Mouse (Mus musculus): Measurements from ENCODE around the gene Lsm14a.
"Not testable (repeated sequence)": the region's sequence is repeated elsewhere in the genome, so short reads cannot be mapped to it uniquely, and the experiment has no call there.

The Lsm14a gene

GRCm38 (mm10) chr7:34373906-34374305 is 19.2 kb downstream of the Lsm14a start:
- CTCF ChIA-PET = no interaction called here

GRCm38 (mm10) chr7:34355629-34356028 is 37.5 kb downstream of the Lsm14a start:
- CTCF ChIA-PET = no interaction called here

- CTCF ChIA-PET = interaction anchor here (0.7 kb wide), 2 partner anchors 103 to 1048 kb away, joined by 4 to 7 read pairs; no protein-coding TSS in a partner anchor
Measured at GRCm38 (mm10) chr7:34351997-34352396, 41.1 kb downstream of the Lsm14a start.

GRCm38 (mm10) chr7:34350166-34350565 is 42.9 kb downstream of the Lsm14a start:
- CTCF ChIA-PET = no interaction called here

- CTCF ChIA-PET = no interaction called here
Measured at GRCm38 (mm10) chr7:34348011-34348410, 45.1 kb downstream of the Lsm14a start.

DNA sequence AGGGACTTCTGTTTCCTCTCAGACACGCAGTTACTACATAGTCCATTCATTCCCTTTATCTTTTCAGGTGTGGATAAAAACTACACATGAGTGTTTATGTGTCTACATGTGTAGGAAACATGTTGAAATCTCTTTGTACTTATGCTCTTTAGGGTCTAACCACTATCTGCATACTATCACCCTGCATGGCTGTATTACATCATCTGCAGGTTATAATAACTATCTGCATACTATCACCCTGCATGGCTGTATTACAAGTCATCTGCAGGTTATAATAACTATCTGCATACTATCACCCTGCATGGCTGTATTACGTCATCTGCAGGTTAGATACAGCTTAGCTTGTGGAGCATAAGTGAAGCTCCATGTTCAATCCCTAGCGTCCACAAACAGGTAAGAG is 46.1 kb downstream of the Lsm14a start:
- CTCF ChIA-PET = interaction anchor here (0.7 to 1.0 kb wide), 2 partner anchors 75 to 96 kb away, joined by 3 to 5 read pairs; no protein-coding TSS in a partner anchor

- CTCF ChIA-PET = interaction anchor here (1.0 kb wide), 1 partner anchor 95 kb away, joined by 3 read pairs; no protein-coding TSS in a partner anchor
Measured at GRCm38 (mm10) chr7:34346505-34346904, 46.6 kb downstream of the Lsm14a start.

DNA sequence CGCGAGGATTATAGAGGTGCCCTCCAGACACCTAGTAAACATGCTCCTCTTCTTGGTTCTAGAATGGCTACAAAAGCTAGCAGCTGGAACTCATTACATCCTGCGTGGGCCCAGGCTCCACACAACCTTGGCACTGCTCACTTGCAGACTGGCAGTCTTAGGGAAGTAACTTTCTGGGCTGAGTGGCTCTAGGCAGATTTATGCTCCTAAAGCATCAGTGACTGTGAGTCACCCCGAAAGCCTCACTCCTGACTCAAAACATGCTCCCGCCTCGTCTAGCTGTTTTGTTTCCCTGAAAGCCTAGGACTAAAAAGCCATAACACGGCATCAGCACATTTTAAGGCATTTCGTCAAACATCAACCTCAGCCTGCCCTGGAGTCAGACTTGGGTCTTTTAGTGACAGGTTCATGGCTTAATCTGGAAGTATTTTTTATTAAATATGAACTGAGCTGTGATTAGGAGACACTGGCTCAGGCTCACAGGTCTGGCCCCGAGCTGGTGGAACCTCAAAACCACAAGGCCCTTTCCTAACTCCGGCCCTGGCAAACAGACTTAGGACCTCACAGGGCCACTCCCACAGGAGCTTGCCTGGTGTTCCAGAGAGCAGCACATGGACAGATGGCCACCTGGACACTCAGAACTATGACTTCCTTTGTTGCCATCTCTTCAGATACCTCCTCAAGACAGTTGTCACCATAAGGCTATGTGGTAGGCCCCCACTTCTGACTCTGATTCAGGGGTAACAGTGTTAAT is 50.9 kb downstream of the Lsm14a start:
- CTCF ChIA-PET = no interaction called here

GRCm38 (mm10) chr7:34340841-34341240 is 52.3 kb downstream of the Lsm14a start:
- CTCF ChIA-PET = no interaction called here

GRCm38 (mm10) chr7:34339164-34339489 is 54.0 kb downstream of the Lsm14a start:
- CTCF ChIA-PET = no interaction called here

DNA sequence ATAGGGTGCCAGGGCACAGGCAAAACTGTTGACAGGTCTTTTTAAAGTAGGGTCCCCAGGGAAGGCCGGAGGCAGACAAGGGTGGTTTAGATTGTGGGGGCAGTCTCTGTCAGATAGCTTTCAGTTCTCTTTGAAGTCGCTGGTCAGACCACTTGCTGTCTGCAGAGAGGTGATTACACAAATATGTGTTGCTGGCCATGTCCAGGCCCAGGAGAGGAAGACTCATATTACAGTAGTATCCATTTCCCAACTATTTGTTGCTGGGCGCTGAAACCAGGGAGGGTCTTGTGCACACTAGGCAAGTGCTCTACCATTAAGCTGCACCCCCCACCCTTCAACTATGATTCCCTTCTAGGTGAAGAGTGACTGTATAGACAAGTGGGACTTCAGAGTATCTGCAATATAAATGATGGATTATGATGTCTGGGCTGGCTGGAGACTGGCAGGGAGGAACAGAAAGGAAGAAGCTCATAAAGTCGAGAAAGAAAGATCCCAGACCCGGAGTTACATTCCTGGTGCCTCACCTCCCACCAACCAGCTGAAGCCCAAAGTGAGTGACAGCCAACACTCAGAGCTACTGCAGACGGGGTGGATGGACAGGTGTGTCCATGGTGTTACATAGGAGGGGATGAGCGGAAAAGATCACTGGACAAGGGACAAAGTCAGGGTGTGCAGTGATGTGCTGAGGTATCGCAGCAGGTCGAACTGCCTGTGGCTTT is 54.5 kb downstream of the Lsm14a start:
- CTCF ChIA-PET = interaction anchor here (0.5 to 0.7 kb wide), 3 partner anchors 73 to 1321 kb away, joined by 4 to 6 read pairs (median 6); no protein-coding TSS in a partner anchor

- CTCF ChIA-PET = interaction anchor here (0.7 kb wide), 1 partner anchor 89 kb away, joined by 11 read pairs; no protein-coding TSS in a partner anchor
Measured at GRCm38 (mm10) chr7:34337268-34337667, 55.8 kb downstream of the Lsm14a start.

- CTCF ChIA-PET = not testable (repeated sequence)
Measured at GRCm38 (mm10) chr7:34336545-34336944, 56.6 kb downstream of the Lsm14a start.

DNA sequence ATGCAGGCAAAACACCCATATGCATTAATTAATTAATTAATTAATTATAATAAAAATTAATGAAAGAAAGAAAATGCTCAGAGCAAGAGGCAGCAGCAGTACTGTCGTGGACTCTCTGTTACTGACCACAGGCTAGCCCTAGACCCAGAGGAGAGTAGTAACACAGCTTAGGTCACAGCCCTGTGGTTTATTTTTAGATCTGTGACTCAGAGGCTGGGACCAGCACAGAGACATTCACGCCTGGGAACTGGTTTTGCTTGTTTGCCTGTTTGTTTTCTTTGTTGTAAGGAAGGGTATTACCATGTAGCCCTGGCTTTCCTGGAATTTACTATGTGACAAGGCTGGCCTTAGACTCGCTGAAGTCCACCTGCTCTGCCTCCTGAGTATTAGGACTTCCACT is 65.6 kb downstream of the Lsm14a start:
- CTCF ChIA-PET = interaction anchor here (0.5 kb wide), 1 partner anchor 18 kb away, joined by 3 read pairs; no protein-coding TSS in a partner anchor

- CTCF ChIA-PET = no interaction called here
Measured at GRCm38 (mm10) chr7:34324857-34325256, 68.3 kb downstream of the Lsm14a start.

DNA sequence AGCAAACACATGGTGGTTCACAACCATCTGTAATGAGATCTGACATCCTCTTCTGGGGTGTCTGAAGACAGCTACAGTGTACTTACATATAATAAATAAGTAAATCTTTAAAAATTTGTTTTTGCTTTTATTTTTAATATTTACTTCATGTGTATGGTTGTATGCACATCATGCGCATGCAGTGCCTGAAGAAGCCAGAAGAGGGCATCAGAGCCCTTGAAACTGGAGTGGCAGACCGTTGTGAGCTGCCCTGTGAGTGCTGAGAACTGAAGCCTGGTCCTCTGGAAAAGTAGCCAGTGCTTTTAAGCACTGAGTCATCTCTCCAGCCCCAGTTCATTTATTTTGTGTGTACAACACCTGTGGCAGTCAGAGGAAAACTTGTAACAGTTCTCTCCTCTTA is 69.1 kb downstream of the Lsm14a start:
- CTCF ChIA-PET = no interaction called here

- CTCF ChIA-PET = no interaction called here
Measured at GRCm38 (mm10) chr7:34323351-34323750, 69.8 kb downstream of the Lsm14a start.

GRCm38 (mm10) chr7:34321958-34322357 is 71.2 kb downstream of the Lsm14a start:
- CTCF ChIA-PET = no interaction called here

DNA sequence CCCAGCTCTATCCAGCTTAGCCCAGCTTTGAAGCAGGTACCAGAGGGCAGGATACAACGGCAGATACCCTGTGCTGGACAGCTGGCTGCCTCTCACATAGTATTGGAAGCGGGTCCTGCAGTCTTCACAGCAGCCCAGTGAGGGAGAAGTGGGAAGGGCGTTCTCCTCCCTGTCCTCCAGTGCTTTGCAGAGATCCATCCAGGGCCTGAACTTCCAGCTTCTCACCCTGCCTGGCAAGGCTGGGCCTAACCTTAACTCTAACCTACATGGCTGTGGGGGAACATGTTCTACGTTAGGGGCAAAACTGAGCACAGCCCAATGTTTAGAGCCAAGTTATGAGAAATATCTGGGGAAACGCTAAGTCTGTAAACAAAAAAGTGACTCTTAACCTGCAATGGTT is 72.0 kb downstream of the Lsm14a start:
- CTCF ChIA-PET = interaction anchor here (1.0 kb wide), 1 partner anchor 10 kb away, joined by 3 read pairs; no protein-coding TSS in a partner anchor

GRCm38 (mm10) chr7:34319957-34320356 is 73.2 kb downstream of the Lsm14a start:
- CTCF ChIA-PET = no interaction called here

DNA sequence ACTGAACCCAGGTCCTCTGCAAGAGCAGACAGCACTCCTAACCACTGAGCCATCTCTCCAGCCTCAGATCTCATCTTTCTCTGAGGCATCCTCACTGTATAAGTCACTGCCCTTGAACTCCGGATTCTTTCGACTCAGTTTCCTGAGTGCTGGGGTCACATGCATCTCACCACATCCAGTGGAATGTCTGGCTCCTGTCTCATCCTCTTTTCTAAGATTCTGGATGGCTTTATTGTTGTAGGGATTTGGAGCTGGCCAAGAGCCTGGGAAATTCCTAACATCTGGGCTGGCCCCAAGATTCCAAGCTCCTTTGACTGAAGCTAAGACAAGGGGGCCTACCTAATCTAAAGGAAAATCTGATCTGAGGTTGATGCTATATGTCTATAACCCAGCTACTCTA is 74.0 kb downstream of the Lsm14a start:
- CTCF ChIA-PET = no interaction called here

- CTCF ChIA-PET = no interaction called here
Measured at GRCm38 (mm10) chr7:34317901-34318476, 75.1 kb downstream of the Lsm14a start.

GRCm38 (mm10) chr7:34313443-34313875 is 79.7 kb downstream of the Lsm14a start, which contains the start of gene 4931406P16Rik:
TSS of gene 4931406P16Rik (minus strand) at chr7:34313551.
- CTCF ChIA-PET = no interaction called here

Data from spleen, embryonic (tissue).